Mouse (Mus musculus) mouse trophoblast stem cell (cell line): Measurements from ENCODE around the gene S100a7a.

Source experiments
- in situ Hi-C, 2 experiments: fragments of 300-500 bp; cut with MseI, MboI; formaldehyde crosslinking; loops; 2 replicates in 1 of 2; 3 replicates in 1 of 2; pipeline ENCODE4 v1.15.1; 2025

S100a7a gene

GRCm38 (mm10) chr3:90627366-90627765 is 26.5 kb upstream of the S100a7a start:
- in situ Hi-C loops, result loop anchor here in 1 of 2 experiments (10.0 kb wide), 1 partner anchor 113 kb away; the partner anchor contains the start of genes S100a1 and S100a13

- in situ Hi-C loops, result loop anchor here in 1 of 2 experiments (10.0 kb wide), 1 partner anchor 113 kb away; the partner anchor contains the start of genes S100a1 and S100a13
These were observed 26.0 kb upstream of the S100a7a start for GRCm38 (mm10) chr3:90627807-90628206.

DNA sequence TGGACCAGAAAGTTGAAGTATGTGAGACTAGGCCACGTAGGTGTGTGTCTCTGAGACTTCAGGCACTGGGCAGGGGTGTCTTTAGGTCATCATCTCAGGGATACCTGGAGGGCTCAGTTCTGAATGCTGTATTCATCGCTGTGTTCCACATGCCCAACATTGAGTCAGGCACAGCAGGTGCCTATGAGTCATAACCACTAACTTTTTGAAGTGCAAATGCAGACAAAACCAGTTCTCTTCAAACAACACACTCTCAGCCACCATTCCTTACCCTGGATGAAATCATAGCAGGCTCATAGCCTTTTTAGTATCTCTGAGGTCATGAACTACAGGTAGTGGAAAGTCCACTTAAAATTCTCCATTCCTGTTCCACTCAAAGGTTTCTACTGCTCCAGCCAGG is 24.5 kb upstream of the S100a7a start:
- in situ Hi-C loops, result loop anchor here in 1 of 2 experiments (10.0 kb wide), 1 partner anchor 114 kb away; the partner anchor contains the start of genes S100a1 and S100a13

DNA sequence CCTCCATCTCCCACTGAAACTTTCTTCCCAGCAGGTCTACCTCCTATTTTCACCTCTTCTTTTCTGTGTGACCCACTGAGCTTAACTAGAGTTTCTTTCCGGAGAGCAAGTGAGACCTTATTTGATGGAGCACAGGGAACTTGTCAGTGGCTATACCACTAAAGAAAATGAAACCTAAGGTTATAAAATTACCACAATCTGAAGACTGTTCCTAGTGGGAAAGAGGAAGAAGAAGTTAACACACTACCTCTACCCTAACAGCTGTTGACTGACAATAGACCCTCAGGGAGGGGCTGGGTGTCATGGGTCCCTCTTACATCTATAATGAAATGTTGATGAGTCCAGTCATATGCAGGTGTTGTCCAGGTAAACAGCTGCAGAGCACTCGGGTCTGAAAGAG is 21.8 kb upstream of the S100a7a start:
- in situ Hi-C loops, result no loop called here

DNA sequence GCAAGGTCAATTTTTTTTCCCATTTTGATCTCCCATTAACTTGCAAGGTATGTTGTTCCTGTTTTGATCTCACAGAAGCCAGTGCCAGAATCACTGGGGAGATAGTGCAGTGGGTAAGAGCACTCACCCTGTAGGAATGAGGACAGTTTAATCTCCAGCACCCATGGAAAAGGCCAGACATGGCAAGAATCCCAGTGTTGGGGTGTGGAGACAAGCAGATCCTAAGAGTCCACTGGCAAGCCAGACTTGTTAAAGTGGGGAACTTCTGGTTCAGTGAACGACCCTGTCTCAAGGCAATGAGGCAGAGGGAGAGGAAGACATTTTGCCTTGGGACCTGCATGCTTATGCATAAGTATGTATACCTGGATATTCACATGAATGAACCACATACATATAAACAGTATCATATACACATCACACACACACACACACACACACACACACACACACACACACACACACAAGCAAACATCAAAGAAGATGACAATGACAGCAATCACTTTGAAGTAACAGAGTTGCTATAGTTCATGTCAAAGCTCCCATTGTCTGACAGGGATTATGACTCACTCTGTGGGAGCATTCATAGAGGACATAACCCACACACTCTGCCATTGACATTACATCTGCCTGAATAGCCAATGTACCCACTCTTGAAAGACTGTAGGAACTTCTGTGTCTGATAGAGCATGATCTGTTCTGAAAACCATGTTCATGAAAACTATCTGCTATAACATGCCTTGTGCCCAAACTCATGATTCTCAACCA is 15.1 kb upstream of the S100a7a start:
- in situ Hi-C loops, result no loop called here

DNA sequence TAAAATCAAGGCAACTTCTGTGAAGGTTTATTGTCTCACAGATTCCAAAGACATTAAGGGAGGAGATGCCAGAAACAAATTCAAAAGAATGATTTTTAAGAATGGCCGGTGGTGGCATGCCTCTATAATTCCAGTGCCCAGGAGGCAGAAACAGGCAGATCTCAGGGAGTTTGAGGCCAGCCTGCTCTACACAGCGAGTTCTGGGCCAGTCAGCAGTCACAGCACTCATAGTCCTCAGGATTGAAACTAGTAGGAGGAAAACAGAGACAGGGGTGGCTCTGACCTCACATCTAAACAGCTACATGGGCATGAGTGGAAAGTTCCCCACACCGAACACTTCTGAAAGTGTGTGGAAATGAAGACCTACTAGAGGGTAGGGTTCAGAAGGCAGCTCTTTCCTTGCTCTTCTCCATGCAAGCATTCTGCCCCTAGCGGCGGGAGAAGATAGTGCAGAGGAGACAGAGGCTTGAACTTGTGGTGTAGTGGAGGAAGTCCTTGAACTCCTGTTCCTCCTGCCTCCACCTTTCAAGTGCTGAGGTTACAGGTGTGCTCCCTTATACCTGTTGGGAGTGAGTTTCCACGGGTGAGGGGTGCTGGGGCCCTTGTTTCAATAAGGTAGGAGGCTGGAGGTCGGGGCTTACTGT is 14.2 kb upstream of the S100a7a start:
- in situ Hi-C loops, result no loop called here

GRCm38 (mm10) chr3:90640981-90641380 is 12.8 kb upstream of the S100a7a start:
- in situ Hi-C loops, result no loop called here

DNA sequence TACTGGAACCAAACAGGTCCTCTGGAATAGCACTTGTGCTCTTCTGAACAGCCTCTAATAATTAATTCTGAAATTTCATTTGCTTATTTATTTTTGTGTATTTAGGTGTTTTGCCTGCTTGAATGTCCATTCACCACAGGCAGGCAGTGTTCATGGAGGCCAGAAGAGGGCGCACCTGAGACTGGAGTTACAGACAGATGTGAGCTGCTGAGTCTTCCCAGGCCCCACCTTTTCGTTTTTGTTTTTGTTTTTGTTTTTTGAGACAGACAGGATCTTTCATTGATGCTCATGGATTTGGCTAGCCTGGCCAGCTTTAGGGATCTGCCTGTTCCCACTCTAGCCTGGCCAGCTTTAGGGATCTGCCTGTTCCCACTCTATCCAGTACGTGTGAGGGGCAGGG is 9.6 kb upstream of the S100a7a start:
- in situ Hi-C loops, result no loop called here

- in situ Hi-C loops, result no loop called here
These were observed 6.5 kb upstream of the S100a7a start for GRCm38 (mm10) chr3:90647291-90647690.

- in situ Hi-C loops, result no loop called here
These were observed 4.8 kb upstream of the S100a7a start for GRCm38 (mm10) chr3:90648981-90649380.

GRCm38 (mm10) chr3:90649832-90650231 is 4.0 kb upstream of the S100a7a start:
- in situ Hi-C loops, result no loop called here

- in situ Hi-C loops, result no loop called here
These were observed 824 bp upstream of the S100a7a start for GRCm38 (mm10) chr3:90652878-90653508.

- in situ Hi-C loops, result no loop called here
These were observed 3.6 kb downstream of the S100a7a start for GRCm38 (mm10) chr3:90657405-90657804.

GRCm38 (mm10) chr3:90659364-90660044 is 5.7 kb downstream of the S100a7a start:
- in situ Hi-C loops, result loop anchor here in 1 of 2 experiments (5.0 kb wide), 1 partner anchor 48 kb away; no protein-coding TSS in a partner anchor

GRCm38 (mm10) chr3:90664219-90664618 is 10.4 kb downstream of the S100a7a start:
- in situ Hi-C loops, result loop anchor here in 1 of 2 experiments (5.0 kb wide), 1 partner anchor 43 kb away; no protein-coding TSS in a partner anchor

DNA sequence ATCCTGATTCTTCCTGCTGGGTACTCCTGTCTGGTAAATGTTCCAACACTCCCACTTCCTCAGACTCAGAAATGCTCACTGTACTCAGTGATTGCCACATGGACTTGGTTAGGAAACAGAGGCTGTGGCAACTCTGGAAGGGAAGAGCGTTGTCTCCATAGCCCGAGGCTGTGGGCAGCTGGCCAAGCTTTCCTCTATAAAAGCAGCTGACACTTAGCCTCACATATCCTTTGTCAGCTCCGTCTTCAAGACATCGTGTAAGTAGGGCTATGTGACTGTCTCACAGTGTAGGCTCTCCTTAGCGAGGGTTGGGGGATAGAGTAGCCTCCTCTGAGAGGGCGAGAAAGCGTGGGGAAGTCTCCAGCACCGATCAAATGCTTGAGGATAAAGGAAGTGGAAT is 15.0 kb downstream of the S100a7a start, which contains the start of gene S100a8:
S100a8 (plus strand) TSS at position 133 of the 400 bp plus-strand sequence.
- in situ Hi-C loops, result loop anchor here in 1 of 2 experiments (5.0 kb wide), 1 partner anchor 38 kb away; no protein-coding TSS in a partner anchor

DNA sequence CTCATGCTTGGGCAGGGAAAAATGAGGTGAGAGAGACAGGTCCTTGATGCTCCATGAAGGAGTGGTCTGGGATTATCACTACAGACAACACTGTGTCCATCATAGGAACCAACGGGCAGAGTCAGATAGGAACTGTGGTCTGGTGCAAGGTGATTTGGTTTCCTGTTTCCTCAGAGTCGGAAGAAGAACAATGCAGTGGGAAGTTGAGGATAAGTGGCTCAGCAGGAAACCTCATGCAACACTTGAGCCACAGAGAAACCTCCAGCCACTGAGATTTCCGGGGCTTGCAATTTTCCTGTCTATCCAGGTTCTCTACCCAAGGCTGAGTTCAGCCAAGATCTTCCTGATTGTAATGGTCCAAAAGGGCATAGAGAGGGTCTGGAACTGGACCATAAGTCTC is 24.8 kb downstream of the S100a7a start:
- in situ Hi-C loops, result no loop called here

DNA sequence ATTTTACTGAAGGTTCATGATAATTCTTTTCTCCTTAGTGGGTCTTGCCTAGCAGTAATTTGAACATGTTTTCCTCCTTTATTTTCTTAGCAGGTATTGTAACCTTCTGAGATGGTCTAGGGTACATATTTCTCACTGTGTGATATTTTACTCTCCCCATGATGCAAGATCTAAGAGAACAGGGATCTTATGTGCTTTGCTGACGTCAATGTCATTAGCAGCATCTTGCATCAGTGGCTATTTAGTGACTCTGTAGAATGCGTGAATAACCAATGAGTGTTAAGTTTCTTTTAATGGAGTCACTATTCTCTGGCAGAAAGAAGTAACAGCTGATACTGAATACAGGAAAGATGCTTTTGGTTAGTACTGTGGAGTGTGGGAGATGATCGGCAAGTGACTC is 30.1 kb downstream of the S100a7a start:
- in situ Hi-C loops, result no loop called here

- in situ Hi-C loops, result no loop called here
These were observed 33.0 kb downstream of the S100a7a start for GRCm38 (mm10) chr3:90686835-90687234.

DNA sequence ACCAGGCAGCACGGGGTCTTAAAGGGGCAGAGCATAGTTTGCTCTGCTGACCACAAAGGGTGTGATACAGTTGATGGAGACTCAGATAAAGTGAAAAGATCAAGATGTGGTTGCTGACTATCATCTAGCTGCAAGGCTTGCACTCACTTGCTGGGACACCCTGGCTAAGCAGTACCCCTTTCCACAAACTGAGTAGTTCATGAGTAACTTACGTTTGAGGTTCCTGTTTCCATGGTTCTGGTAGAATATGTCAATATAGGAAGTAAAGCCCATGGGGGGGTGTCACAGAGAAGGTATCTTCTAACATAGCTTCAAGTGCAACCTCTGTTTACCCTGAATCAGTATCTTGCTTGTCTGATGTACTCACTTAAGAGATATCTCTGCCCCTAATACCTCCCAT is 39.7 kb downstream of the S100a7a start:
- in situ Hi-C loops, result no loop called here

DNA sequence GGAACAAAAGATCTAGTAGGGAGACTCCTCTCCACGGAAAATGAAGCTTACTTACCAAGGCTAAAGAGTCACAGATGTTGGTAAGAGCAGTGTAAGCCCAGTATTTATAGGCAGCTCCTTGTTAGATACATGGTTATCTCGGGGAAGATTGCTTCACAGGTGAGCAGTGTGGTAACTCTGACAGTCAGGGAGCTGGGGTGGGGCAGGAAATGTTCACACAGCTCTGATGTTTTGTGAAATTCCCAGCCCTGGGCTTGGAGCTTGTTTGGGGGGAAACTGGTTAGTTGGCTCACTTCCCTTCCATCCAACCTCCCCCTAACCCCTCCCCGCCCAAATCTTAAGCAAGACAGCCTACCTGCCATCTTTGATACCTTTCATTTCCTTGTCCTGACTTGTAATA is 41.8 kb downstream of the S100a7a start, which contains the start of gene S100a9:
S100a9 (minus strand) TSS at position 109 of the 400 bp plus-strand sequence.
- in situ Hi-C loops, result no loop called here
